Mouse (Mus musculus) hindbrain, embryonic 16.5 days (tissue): ENCODE measurements around the gene Shkbp1. TPM values are rescaled to one million over a fixed set of nuclear protein-coding genes. Genes with fewer than 3 reads are reported as not detected.

Source experiments
- ATAC-seq: fragments of 200-750 bp; cut with Nextera tagmentation; 2 replicates; pipeline ENCODE4 v1.8.0; 2017; ENCODE audit warnings: moderate TSS enrichment, moderate library complexity
- H3K27ac ChIP-seq: fragments of 300-500 bp; sonication (generic); 2 replicates; pipeline ENCODE4 v1.5.1; 2014; ENCODE audit warnings: low read depth, mild to moderate bottlenecking, control low read depth, low read length, moderate library complexity
- H3K27me3 ChIP-seq: fragments of 300-500 bp; sonication (generic); replicated peaks from 2 replicates; pipeline ENCODE4 v1.6.1; 2014; ENCODE audit warnings: low read length; ENCODE audit not compliant: control insufficient read depth, insufficient read depth
- H3K36me3 ChIP-seq: fragments of 300-500 bp; sonication (generic); 2 replicates; pipeline ENCODE4 v1.6.1; 2014; ENCODE audit warnings: mild to moderate bottlenecking, low read length, moderate library complexity, mixed read lengths; ENCODE audit not compliant: control insufficient read depth, insufficient read depth
- H3K4me1 ChIP-seq: fragments of 300-500 bp; sonication (generic); 2 replicates; pipeline ENCODE4 v1.6.1; 2014; ENCODE audit warnings: low read depth, low read length; ENCODE audit not compliant: control insufficient read depth, insufficient read depth
- H3K4me2 ChIP-seq: fragments of 300-500 bp; sonication (generic); 2 replicates; pipeline ENCODE4 v1.6.1; 2014; ENCODE audit warnings: mild to moderate bottlenecking, low read length, control low read depth, moderate library complexity
- H3K4me3 ChIP-seq: fragments of 300-500 bp; sonication (generic); 2 replicates; pipeline ENCODE4 v1.5.1; 2014; ENCODE audit warnings: mild to moderate bottlenecking, low read length, control low read depth, moderate library complexity
- H3K9ac ChIP-seq: fragments of 300-500 bp; sonication (generic); 2 replicates; pipeline ENCODE4 v1.6.1; 2014; ENCODE audit warnings: low read depth, mild to moderate bottlenecking, control low read depth, low read length, moderate library complexity
- H3K9me3 ChIP-seq: fragments of 300-500 bp; sonication (generic); 2 replicates; pipeline ENCODE4 v1.6.1; 2014; ENCODE audit warnings: mild to moderate bottlenecking, low read length, moderate library complexity; ENCODE audit not compliant: control insufficient read depth
- WGBS: fragments of 180-500 bp; shearing (Covaris S2); extraction: QIAGEN DNeasy Blood & Tissue Kit; methylation state at CpG from one replicate; pipeline ENCODE4 v1.1.7; 2014; 5-methylcytosine and 5-hydroxymethylcytosine counted together
- polyA plus RNA-seq: library from polyadenylated mRNA; unstranded; fragments of >200 nt; fragmentation: Nextera tagmentation; extraction: Ambion mirVana; gene quantifications from 2 replicates; pipeline ENCODE4 v1.2.1, GENCODE M21; 2015

Shkbp1 gene
- polyA plus RNA-seq, 1 experiment from 2014 or later, result 31.6 TPM

DNA sequence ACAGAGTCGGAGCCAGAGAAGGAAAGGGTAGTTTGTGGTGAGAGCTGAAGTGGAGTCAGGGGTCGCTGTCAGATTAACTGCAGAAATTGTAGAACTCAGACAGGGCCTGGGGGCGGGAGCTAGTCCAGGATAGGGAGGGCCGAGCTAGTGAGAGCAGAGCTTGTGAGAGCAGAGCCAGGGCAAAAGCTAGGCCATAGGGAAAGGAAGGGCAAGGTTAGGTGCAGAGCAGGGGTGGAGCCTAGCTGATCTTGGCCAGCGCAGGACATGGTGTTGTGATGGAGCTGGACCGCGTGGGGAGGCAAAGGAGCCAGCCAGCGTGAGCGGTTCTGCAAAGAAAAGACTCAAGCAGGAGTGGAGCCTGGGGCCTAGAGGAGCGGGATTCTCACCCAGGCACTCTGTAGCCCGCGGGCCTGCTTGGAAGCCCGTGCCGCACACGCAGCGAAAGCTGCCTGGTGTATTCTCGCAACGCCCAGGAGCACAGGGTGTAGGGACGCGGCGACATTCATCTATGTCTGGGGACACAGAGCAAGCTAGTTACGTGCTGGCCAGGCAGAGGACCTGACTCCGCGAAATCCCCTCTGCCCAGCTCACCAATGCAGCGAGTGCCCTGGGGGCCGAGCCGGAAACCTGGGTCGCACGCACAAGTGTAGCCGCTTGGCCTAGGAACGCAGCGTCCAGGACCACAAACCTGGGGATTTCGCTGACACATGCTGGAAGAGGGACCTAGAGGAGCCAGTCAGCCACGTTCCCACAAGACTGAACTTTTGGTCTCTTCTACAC lies 29.5 kb downstream of the Shkbp1 start:
- Histone ChIP-seq H3K9me3 (no peaks in the 10 kb centered on the region), H3K27me3 (peaks cover 57% of the 10 kb centered on the region), H3K4me3 (no peak overlapping the region), H3K9ac (peak overlapping the region; percentile 31; the same call in 1 of the 2 replicates), H3K4me1 (peaks cover 22% of the 10 kb centered on the region), H3K4me2 (peak overlapping the region; percentile 50), H3K27ac (no peak overlapping the region), H3K36me3 (no peaks in the 10 kb centered on the region)
- no peak for ATAC-seq
- WGBS, result 30% methylated on average over 34 of the region's 34 CpGs

DNA sequence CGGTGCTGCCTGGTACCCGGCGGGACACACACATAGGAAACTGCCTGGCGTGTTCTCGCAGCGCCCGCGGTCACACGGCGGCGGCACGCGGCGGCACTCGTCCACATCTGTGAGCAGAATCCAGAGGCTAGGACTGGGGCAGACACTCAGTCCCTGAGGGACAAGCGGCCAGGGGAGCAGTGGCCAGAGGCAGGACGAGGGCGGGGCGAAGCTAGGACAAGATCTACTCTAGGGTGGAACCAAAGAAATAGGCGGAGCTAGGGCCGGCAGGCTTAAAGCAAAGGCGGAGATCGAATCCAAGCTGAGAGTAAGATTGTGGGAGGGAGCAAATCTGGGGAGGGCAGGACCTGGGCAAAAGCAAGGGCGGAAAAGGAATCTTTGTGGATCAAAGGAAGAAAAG lies 30.1 kb downstream of the Shkbp1 start:
- no peak overlapping the region for H3K27ac ChIP-seq
- H3K4me1 ChIP-seq, result peaks cover 17% of the 10 kb centered on the region
- H3K9ac ChIP-seq, result peak overlapping the region; percentile 31; the same call in 1 of the 2 replicates
- peaks cover 52% of the 10 kb centered on the region for H3K27me3 ChIP-seq
- H3K4me2 ChIP-seq, result peak overlapping the region; percentile 50
- 3% methylated on average over 24 of the region's 24 CpGs for WGBS
- H3K9me3 ChIP-seq, result no peaks in the 10 kb centered on the region
- H3K4me3 ChIP-seq, result peak overlapping the region; percentile 33
- ATAC-seq, result peak; percentile 18; the same call in 1 of the 2 replicates
- H3K36me3 ChIP-seq, result no peaks in the 10 kb centered on the region

DNA sequence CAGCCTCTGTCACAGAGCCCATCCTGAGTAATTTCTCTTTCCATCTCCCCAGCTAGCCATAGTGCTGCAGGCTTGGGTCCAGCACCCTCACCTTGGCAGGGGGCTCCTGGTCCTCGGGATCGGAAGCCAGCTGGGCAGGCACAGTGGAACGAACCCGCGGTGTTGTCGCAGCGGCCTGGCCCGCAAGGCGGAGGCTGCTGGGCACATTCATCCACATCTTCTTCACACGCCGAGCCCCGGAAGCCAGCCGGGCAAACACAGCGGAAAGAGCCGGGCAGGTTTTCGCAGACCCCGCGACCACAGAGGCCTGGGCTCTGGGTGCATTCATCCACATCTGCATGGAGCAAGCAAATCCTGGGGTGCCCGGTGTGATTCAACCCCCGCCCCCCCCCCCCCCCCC lies 30.9 kb downstream of the Shkbp1 start:
- H3K36me3 ChIP-seq, result no peaks in the 10 kb centered on the region
- peaks cover 44% of the 10 kb centered on the region for H3K27me3 ChIP-seq
- H3K9me3 ChIP-seq, result no peaks in the 10 kb centered on the region
- no peak overlapping the region; the same call in 1 of the 2 replicates for H3K9ac ChIP-seq
- H3K4me3 ChIP-seq, result no peak overlapping the region
- no peak overlapping the region for H3K4me2 ChIP-seq
- no peak for ATAC-seq
- no peak overlapping the region for H3K27ac ChIP-seq
- H3K4me1 ChIP-seq, result peaks cover 13% of the 10 kb centered on the region
- WGBS, result 49% methylated on average over 18 of the region's 20 CpGs

DNA sequence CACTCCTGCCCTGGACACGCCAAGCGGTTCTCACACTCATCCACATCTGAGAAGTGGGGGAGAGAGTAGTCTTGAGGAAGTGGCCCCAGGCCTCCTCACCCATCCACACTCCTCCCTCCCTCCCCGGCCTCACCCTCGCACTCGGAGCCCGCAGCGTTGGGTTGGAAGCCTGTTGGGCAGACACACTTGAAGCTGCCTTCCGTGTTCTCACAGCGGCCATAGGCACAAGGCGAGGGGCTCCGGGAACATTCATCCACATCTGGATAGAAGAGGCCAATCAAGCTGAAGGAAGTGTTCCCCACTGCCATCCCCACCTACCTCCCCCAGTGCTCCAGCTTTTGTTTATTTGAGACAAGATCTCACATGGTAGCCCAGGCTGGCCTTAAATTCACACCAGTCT lies 31.7 kb downstream of the Shkbp1 start:
- Histone ChIP-seq H3K4me2 (no peak overlapping the region), H3K9ac (no peak overlapping the region), H3K36me3 (no peaks in the 10 kb centered on the region), H3K4me3 (no peak overlapping the region), H3K27ac (no peak overlapping the region), H3K27me3 (peaks cover 40% of the 10 kb centered on the region), H3K9me3 (no peaks in the 10 kb centered on the region), H3K4me1 (peaks cover 10% of the 10 kb centered on the region)
- no peak for ATAC-seq
- 98% methylated on average over 11 of the region's 11 CpGs for WGBS

DNA sequence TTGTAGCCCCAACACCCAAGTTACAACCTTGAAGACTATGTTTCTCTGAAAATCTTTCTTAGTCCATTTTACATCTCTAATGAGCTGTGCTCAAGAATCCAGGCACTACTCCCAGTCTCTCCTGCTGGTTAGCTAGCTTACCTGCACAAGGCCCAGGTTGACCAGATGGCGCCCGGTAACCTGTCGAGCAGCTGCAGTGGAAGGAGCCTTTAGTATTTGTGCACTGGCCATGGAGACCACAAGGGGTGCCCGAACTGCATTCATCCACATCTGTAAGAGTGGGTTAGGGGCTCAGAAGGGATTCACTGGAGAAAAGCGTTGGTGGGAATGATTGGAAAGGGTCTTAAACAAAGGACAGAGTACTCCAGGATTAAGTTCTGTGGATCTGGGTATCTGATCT lies 32.8 kb downstream of the Shkbp1 start:
- WGBS, result 89% methylated on average over 5 of the region's 5 CpGs
- no peak overlapping the region for H3K27ac ChIP-seq
- no peak overlapping the region for H3K9ac ChIP-seq
- no peak overlapping the region for H3K4me3 ChIP-seq
- H3K4me1 ChIP-seq, result peaks cover 10% of the 10 kb centered on the region
- no peaks in the 10 kb centered on the region for H3K36me3 ChIP-seq
- ATAC-seq, result no peak
- peaks cover 28% of the 10 kb centered on the region for H3K27me3 ChIP-seq
- no peak overlapping the region for H3K4me2 ChIP-seq
- H3K9me3 ChIP-seq, result no peaks in the 10 kb centered on the region

DNA sequence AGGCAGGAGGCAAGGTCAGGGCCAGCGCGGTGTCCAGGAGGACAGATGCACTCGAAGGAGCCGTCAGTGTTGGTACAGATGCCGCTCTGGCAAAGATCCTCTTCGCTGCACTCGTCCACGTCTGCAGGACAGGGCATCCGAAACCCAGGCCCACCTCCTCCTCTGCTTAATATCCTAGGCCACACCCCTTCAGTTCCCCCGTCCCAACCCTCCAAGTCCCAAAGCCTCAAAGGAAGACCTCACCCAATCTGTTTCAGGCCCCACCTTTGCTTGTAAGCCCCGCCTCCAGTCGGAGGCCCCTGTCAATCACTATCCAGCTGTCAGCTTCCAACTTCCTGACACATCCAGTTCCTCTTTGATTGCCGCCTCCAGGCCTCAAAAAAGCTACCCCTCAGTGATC lies 33.5 kb downstream of the Shkbp1 start:
- no peak overlapping the region for H3K4me3 ChIP-seq
- no peak for ATAC-seq
- no peaks in the 10 kb centered on the region for H3K36me3 ChIP-seq
- H3K9ac ChIP-seq, result no peak overlapping the region
- 26% methylated on average over 13 of the region's 13 CpGs for WGBS
- H3K27ac ChIP-seq, result no peak overlapping the region
- no peak overlapping the region for H3K4me2 ChIP-seq
- no peaks in the 10 kb centered on the region for H3K9me3 ChIP-seq
- peaks cover 10% of the 10 kb centered on the region for H3K4me1 ChIP-seq
- peaks cover 21% of the 10 kb centered on the region for H3K27me3 ChIP-seq

DNA sequence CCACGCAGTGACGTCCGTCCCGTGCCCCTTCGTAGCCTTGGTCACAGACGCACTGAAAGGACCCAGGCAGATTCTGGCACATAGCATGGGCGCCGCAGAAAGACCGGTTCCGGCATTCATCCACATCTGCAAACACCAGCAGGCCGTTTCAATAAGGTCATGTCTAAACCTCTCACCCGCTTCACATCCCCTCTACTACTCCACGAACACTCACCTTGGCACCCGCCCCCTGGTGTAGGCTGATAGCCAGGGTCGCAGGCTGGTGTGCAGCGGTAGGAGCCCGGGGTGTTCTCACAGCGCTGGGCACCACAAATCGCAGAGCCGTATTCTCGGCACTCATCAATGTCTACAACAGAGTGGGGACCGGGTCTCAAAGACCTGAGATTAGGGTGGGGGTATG lies 36.4 kb downstream of the Shkbp1 start:
- 92% methylated on average over 22 of the region's 22 CpGs for WGBS
- Histone ChIP-seq H3K4me2 (no peak overlapping the region), H3K4me1 (no peaks in the 10 kb centered on the region), H3K36me3 (0 out of 2 replicates have a peak, but pooled peaks cover under 1% of the 10 kb centered on the region), H3K27ac (no peak overlapping the region), H3K9me3 (no peaks in the 10 kb centered on the region), H3K4me3 (no peak overlapping the region), H3K9ac (no peak overlapping the region), H3K27me3 (no peaks in the 10 kb centered on the region)
- ATAC-seq, result no peak

DNA sequence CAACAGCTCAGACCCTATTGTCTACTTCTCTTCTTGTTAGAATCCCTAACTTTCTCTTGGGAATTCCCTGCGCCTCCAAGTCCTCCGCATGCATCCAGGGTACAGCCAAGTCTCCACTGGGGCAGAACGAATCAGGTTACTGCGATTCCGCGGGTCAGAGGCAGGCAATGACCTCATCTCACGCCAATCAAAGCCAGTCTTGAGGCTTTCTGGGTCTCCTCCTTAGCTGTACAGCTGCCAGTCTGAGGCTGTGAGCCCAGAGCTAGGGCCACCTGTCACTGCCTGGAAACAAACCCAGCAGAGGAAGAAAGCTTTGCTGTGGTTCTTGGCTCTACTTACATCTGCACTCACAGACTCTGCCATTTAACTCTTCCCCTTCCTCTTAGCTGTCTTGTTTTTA lies 39.9 kb downstream of the Shkbp1 start:
- no peaks in the 10 kb centered on the region for H3K4me1 ChIP-seq
- no peak overlapping the region for H3K9ac ChIP-seq
- H3K27me3 ChIP-seq, result peaks cover 2% of the 10 kb centered on the region; the same call in 1 of the 2 replicates
- ATAC-seq, result peak; percentile 84
- H3K9me3 ChIP-seq, result peaks cover 11% of the 10 kb centered on the region; the same call in 1 of the 2 replicates
- peaks cover 8% of the 10 kb centered on the region; the same call in 1 of the 2 replicates for H3K36me3 ChIP-seq
- H3K27ac ChIP-seq, result no peak overlapping the region
- H3K4me2 ChIP-seq, result no peak overlapping the region
- H3K4me3 ChIP-seq, result no peak overlapping the region
- 18% methylated on average over 7 of the region's 7 CpGs for WGBS

DNA sequence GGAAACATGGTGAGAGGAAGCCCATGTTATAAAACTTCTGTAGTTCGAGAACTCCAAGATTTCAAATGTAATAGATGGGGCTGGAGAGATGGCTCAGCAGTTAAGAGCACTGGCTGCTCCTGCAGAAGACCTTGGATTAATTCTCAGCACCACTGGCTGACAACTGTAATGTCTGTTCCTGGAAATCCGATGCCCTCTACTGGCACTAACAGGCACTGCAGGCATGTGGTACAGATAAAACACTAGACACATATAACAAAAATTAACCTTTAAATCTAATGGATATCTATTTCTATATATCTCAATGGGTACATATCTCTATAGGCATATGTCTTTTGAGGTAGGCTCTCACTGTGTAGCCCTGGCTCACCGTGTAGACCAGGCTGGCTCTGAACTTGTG lies 41.4 kb downstream of the Shkbp1 start:
- Histone ChIP-seq H3K27ac (no peak overlapping the region), H3K4me2 (no peak overlapping the region), H3K9me3 (peaks cover 11% of the 10 kb centered on the region; the same call in 1 of the 2 replicates), H3K9ac (no peak overlapping the region), H3K4me1 (peaks cover 5% of the 10 kb centered on the region), H3K27me3 (peaks cover 3% of the 10 kb centered on the region; the same call in 1 of the 2 replicates), H3K4me3 (no peak overlapping the region), H3K36me3 (peaks cover 8% of the 10 kb centered on the region; the same call in 1 of the 2 replicates)
- 96% methylated on average over 3 of the region's 3 CpGs for WGBS
- ATAC-seq, result no peak
